Mouse (Mus musculus) cerebellum, postnatal 25 days (tissue): ENCODE results near the gene Ccdc66.

Experiments used
- DNase-seq, 2 experiments: peaks; one replicate each; pipeline ENCODE4 v3.0.0; 2021; ENCODE audit warnings: mixed read lengths in 2 of 2

The Ccdc66 gene

DNA sequence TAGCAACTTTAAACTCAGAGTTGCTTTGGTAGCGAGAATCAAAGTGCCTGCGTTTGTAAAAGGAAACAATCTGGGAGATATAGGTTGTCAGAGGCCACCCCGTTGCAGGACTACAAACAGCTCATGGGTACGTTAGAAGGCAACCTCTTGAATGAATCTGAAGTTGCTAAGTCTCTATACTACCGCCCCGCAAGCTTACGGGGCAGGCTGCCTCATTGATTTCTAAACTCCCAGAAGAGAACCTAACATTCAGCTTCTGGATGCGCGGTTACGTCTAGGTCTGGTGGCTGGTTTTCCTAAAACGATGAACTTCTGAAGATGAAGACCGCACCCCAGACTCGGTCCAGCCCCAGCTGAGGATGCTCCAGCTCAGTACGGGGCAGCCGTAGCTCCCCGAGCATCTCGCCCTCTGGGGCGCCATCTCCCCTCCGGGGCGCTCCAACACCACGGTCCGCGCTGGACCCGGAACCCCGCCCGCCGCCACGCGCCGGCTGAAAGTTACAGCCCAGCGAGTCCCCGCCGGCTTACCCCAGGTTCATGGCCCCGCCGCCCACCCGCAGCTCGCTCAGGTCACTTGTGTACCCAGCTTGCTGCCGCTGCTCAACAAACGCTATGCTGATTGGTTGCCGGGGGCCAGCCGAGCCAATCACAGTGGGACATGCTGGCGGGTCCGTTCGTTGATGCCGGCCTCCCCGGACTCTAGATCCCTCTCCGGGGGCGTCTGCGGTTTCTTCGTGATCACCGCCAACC lies at the start of gene Ccdc66:
Gene Ccdc66 (minus strand): TSS at position 567 of the 750 bp plus-strand sequence.
- peak; percentile 99 to 100 for DNase-seq

GRCm38 (mm10) chr14:27543838-27544426 lies 35.7 kb upstream of the Ccdc66 start:
- no peak for DNase-seq

- DNase-seq: no peak
These were observed 28.2 kb upstream of the Ccdc66 start for GRCm38 (mm10) chr14:27536441-27536840.

- DNase-seq: no peak
These were observed 16.3 kb upstream of the Ccdc66 start for GRCm38 (mm10) chr14:27524541-27524940.

DNA sequence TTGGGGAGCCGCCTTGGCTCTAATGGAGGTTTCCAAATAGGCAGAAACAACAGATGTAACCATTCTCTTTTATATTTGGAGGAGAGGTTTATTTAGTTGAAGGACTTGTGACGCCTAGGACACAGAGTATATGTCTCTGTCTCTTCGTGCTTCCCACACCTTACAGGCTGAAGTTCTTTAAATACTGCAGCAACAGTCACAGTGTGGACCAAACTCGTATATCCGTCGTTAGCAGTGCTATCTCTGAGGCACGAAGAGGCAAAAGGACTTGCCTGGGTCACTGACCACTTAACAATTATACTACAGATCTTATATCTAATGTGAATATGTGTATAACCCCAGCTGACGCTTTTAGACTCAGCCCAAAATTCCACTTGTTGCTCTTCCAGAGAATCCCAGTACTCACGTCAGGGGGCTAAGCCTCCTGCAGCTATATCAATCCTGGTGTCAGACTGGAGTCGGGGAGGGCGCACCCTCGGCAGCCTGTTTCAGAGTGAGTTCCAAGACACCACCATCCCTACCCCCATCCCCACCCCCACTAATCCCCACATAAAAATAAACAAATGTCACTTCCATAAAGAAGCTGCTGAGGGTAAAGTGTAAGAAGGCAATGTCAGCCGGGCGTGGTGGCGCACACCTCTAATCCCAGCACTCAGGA lies 513 bp upstream of the Ccdc66 start:
- DNase-seq: peak in 1 of 2 experiments; percentile 20

- no peak for DNase-seq
These were observed 7.2 kb downstream of the Ccdc66 start for GRCm38 (mm10) chr14:27501096-27501495.

- DNase-seq: peak in 1 of 2 experiments; percentile 15
These were observed 14.7 kb downstream of the Ccdc66 start for GRCm38 (mm10) chr14:27493516-27493915.

GRCm38 (mm10) chr14:27491399-27491798 lies 16.9 kb downstream of the Ccdc66 start:
- DNase-seq: no peak

DNA sequence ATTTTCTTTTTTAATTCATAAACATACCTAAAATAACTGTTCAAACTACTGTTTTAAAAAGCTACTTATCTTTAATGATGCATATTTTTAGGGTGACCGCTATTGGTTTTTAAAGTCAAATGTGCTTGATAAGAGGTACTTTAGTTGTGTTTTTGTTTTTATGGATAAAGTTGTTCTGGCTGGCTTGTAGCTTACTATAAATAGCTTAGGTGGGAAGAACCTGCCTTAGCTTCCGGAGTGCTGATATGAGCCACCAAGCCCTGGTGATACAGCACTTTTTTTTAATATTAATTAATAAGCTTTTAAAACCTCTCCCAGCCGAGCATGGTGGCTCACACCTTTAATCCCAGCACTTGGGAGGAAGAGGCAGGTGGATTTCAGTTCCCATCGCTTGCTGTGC lies 61.3 kb downstream of the Ccdc66 start:
- DNase-seq: no peak

- DNase-seq: no peak
These were observed 63.4 kb downstream of the Ccdc66 start for GRCm38 (mm10) chr14:27444851-27445281.

- DNase-seq: peak in 1 of 2 experiments; percentile 21
These were observed 67.3 kb downstream of the Ccdc66 start for GRCm38 (mm10) chr14:27440921-27441320.

GRCm38 (mm10) chr14:27436826-27437225 lies 71.4 kb downstream of the Ccdc66 start:
- DNase-seq: no peak

DNA sequence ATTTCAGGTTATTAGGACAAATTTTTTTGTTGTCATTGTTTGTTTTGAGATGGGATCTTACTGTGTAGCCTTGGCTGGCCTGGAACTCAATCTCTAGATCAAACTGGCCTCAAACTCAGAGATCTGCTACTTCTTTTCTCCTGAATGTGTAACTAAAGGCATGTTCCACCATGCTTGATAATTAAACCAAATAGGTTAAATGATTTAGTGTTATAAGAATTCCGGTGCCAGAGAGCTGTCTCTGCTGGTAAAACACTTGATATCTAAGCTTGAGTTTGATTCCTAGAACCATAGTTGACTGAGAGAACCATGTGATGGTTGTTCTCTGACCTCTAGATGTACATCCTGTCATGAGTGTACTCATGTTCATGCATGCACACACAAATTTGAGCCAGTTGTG lies 72.1 kb downstream of the Ccdc66 start:
- no peak for DNase-seq

GRCm38 (mm10) chr14:27432064-27432463 lies 76.2 kb downstream of the Ccdc66 start:
- no peak for DNase-seq
